Comparison of ENCODE assay signal across 10 mouse cellular contexts in the genomic region with DNA sequence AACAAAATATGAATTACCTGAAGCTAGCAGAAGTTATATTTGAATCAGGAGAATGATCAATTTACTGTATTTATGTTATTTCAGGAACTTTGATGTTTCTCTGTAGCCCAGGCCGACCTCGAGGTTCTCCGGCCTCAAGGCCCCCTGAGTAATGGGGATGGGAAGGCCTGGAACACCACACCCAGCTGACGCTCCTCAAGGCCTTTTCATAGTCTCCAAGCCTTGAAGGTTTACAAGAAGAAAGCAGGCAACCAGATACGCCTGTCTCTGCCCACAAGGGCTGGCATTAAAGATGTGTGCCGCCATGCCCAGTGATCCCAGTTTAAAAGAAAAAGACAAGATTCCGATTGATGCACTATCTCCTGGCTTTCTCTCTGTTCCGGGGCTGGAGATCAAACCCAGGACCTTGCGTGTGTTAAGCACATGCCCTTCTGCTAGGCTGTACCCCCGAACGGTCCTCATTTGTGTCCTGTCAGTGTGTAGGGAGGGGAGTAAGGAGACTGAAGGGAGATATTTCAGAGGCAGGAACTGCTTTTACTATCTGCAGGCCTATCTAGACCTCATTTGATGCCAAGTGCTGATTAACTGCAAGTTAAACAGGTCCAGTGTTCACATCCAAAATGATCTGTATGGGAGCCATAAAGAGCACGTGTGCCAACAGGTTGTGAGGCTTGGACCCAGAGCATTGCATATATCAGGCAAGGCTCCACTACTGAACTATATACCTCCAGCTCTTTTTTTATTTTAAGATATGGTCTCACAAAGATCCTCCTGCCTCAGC. TPM values are rescaled to one million over a fixed set of nuclear protein-coding genes. Genes with fewer than 3 reads are reported as not detected.
A peak's percentile ranks its signal among the peaks of the same experiment; 100 is the strongest.
DNase-seq lines count a peak whose midpoint lies in the region; ATAC-seq and TF ChIP-seq lines count a peak whose summit lies in the region.
"Had no signal": no experiment of that assay in that cellular context is flagged by ENCODE, and none has a peak within 500 bp of the region (broad histone marks: within the 10 kb centered on the region; RNA-seq: fewer than 3 reads in every experiment).

No protein-coding gene starts in this region.

- H3K27ac ChIP-seq in heart, embryonic 12.5 days (ENCODE audit: poor library complexity, severe bottlenecking): no peak overlapping the region
- H3K27ac ChIP-seq in ES-E14 (ENCODE audit: insufficient read depth, low read depth, low read length, poor library complexity, severe bottlenecking): 0 out of 2 replicates have a peak overlapping the region, but pooled peaks have one; percentile 1
- H3K27ac ChIP-seq in forebrain, embryonic 13.5 days: no peak overlapping the region
- 0 out of 2 replicates have a peak overlapping the region, but pooled peaks have one; percentile 33 for H3K27ac ChIP-seq in liver, embryonic 15.5 days (replicated peaks)

- no peaks in the 10 kb centered on the region for H3K9me3 ChIP-seq in heart, embryonic 12.5 days (replicated peaks)
- H3K9me3 ChIP-seq in ES-E14 (ENCODE audit: control insufficient read depth, insufficient read depth, low read depth, low read length): no peaks in the 10 kb centered on the region
- H3K9me3 ChIP-seq in forebrain, embryonic 13.5 days (replicated peaks): no peaks in the 10 kb centered on the region
- no peaks in the 10 kb centered on the region for H3K9me3 ChIP-seq in liver, embryonic 15.5 days (replicated peaks)

- DNase-seq in heart, postnatal 4 days: no peak
- DNase-seq in ES-E14 (ENCODE audit: low read depth, low spot score): no peak
- DNase-seq in thymus, postnatal 10 days (ENCODE audit: low spot score in 2 of 2): no peak
- DNase-seq in thymus, postnatal 0 days (ENCODE audit: low spot score): no peak
- DNase-seq: layer of hippocampus, postnatal 36 days had no signal

- no peaks in the 10 kb centered on the region for H3K27me3 ChIP-seq in heart, embryonic 12.5 days (replicated peaks)
- no peaks in the 10 kb centered on the region for H3K27me3 ChIP-seq in forebrain, embryonic 13.5 days
- no peaks in the 10 kb centered on the region for H3K27me3 ChIP-seq in liver, embryonic 15.5 days
- H3K27me3 ChIP-seq: CH12.LX had no signal

- peak overlapping the region; percentile 79; the same call in 1 of the 2 replicates for H3K4me2 ChIP-seq in heart, embryonic 12.5 days
- H3K4me2 ChIP-seq in forebrain, embryonic 13.5 days: peak overlapping the region; percentile 83
- peak overlapping the region; percentile 80 for H3K4me2 ChIP-seq in liver, embryonic 15.5 days

- no peak for ATAC-seq in heart, embryonic 12.5 days (ENCODE audit: insufficient number of reproducible peaks, low FRiP score)
- no peak for ATAC-seq in forebrain, embryonic 13.5 days
- no peak for ATAC-seq in liver, embryonic 15.5 days (ENCODE audit: insufficient read depth)
- no peak for ATAC-seq in CD4-positive, CD25-positive, alpha-beta regulatory T cell, adult 4 months

- in situ Hi-C loops in ES-E14 (cut with MboI; ENCODE audit: low sequenced_read_pairs in 2 of 2, unreplicated experiment in 2 of 2): no loop called here

- WGBS in heart, embryonic 12.5 days: 87% methylated on average over 12 of the region's 12 CpGs
- 89% methylated on average over 12 of the region's 12 CpGs for WGBS in forebrain, embryonic 13.5 days
- WGBS in liver, embryonic 15.5 days (ENCODE audit: insufficient replicate concordance): 83% methylated on average over 12 of the region's 12 CpGs

- no peak overlapping the region for H3K4me3 ChIP-seq in heart, embryonic 12.5 days
- H3K4me3 ChIP-seq in ES-E14 (ENCODE audit: insufficient read depth in 1 of 2, low read depth in 1 of 2, low read length in 2 of 2, poor library complexity in 1 of 2, severe bottlenecking in 1 of 2): peak overlapping the region; percentile 82 to 94; a peak in 2 of 4 replicates
- H3K4me3 ChIP-seq in forebrain, embryonic 13.5 days: 0 out of 2 replicates have a peak overlapping the region, but pooled peaks have one; percentile 67
- H3K4me3 ChIP-seq in liver, embryonic 15.5 days (replicated peaks): peak overlapping the region; percentile 71

- peaks cover 18% of the 10 kb centered on the region for H3K4me1 ChIP-seq in heart, embryonic 12.5 days (replicated peaks)
- peaks cover 2 to 9% of the 10 kb centered on the region in 2 experiments; a peak in 3 of 4 replicates for H3K4me1 ChIP-seq in ES-E14 (ENCODE audit: control insufficient read depth in 2 of 2, insufficient read depth in 2 of 2, low read length in 2 of 2, poor library complexity in 1 of 2)
- H3K4me1 ChIP-seq in forebrain, embryonic 13.5 days: peaks cover 40% of the 10 kb centered on the region
- peaks cover 54% of the 10 kb centered on the region for H3K4me1 ChIP-seq in liver, embryonic 15.5 days (replicated peaks)

- H3K9ac ChIP-seq in heart, embryonic 12.5 days: 0 out of 2 replicates have a peak overlapping the region, but pooled peaks have one; percentile 4
- peak overlapping the region; percentile 63; the same call in 1 of the 2 replicates for H3K9ac ChIP-seq in ES-E14 (ENCODE audit: insufficient read depth, low read depth, low read length, poor library complexity, severe bottlenecking)
- no peak overlapping the region; the same call in 1 of the 2 replicates for H3K9ac ChIP-seq in forebrain, embryonic 13.5 days
- peak overlapping the region; percentile 82; the same call in 1 of the 2 replicates for H3K9ac ChIP-seq in liver, embryonic 15.5 days

- H3K36me3 ChIP-seq in heart, embryonic 12.5 days: peaks cover 16% of the 10 kb centered on the region
- peaks cover 12% of the 10 kb centered on the region for H3K36me3 ChIP-seq in ES-E14 (ENCODE audit: control insufficient read depth, insufficient read depth, low read length, poor library complexity, severe bottlenecking)
- peaks cover 26% of the 10 kb centered on the region for H3K36me3 ChIP-seq in forebrain, embryonic 13.5 days (ENCODE audit: poor library complexity, severe bottlenecking)
- peaks cover 26% of the 10 kb centered on the region for H3K36me3 ChIP-seq in liver, embryonic 15.5 days (replicated peaks)

TF ChIP-seq in ES-E14, 5 proteins besides CTCF, POLR2A, EP300 and RAD21:
- TF ChIP-seq HCFC1 (IDR thresholded peaks at IDR 0.05; ENCODE audit: borderline replicate concordance, insufficient read depth, low read length): no peak
- no peak for TF ChIP-seq CHD2 (IDR thresholded peaks at IDR 0.05; ENCODE audit: low read depth, low read length)
- TF ChIP-seq ZNF384 (IDR thresholded peaks at IDR 0.05; ENCODE audit: low read depth, low read length): no peak
- TF ChIP-seq MAFK (IDR thresholded peaks at IDR 0.05; ENCODE audit: insufficient read depth, low read depth, low read length): no peak
- no peak for TF ChIP-seq ZC3H11A (IDR thresholded peaks at IDR 0.05; ENCODE audit: borderline replicate concordance, low read depth, low read length)

RNA-seq across cellular contexts. Expression of a gene that starts 2.8 kb away (rescaled TPM):
- polyA plus RNA-seq in heart, embryonic 12.5 days (2016; fragmentation: Nextera tagmentation; extraction: Ambion mirVana): 29.5 and 31.7 TPM in 2 replicates
- total RNA-seq in heart, postnatal 4 days (2021): 10 to 100 TPM; 33.2 to 36.3 TPM
- total RNA-seq in ES-E14 (2012; rRNA removed): 26.4 and 29.5 TPM in 2 replicates
- polyA plus RNA-seq in forebrain, embryonic 13.5 days (2015; fragmentation: Nextera tagmentation; extraction: Ambion mirVana): 28.4 and 32.7 TPM in 2 replicates
- 9.0 and 9.5 TPM in 2 replicates for polyA plus RNA-seq in liver, embryonic 15.5 days (2015; fragmentation: Nextera tagmentation; extraction: Ambion mirVana)
- 10 to 100 TPM in 1 of 2 experiments, 1 to 10 TPM in 1; 6.3 to 10.1 TPM for polyA plus RNA-seq in CD4-positive, CD25-positive, alpha-beta regulatory T cell, adult 4 months (2017; shearing (Covaris generic))
- polyA plus RNA-seq in thymus, postnatal 0 days (2015; fragmentation: Nextera tagmentation; extraction: Ambion mirVana): 9.0 and 10.1 TPM in 2 replicates

RNA-seq across cellular contexts. Expression of a gene that starts 3.5 kb away (rescaled TPM):
- 26.9 and 29.7 TPM in 2 replicates for polyA plus RNA-seq in heart, embryonic 12.5 days (2016; fragmentation: Nextera tagmentation; extraction: Ambion mirVana)
- total RNA-seq in heart, postnatal 4 days (2021): 10 to 100 TPM; 23.1 to 28.0 TPM
- total RNA-seq in ES-E14 (2012; rRNA removed): 48.8 and 54.5 TPM in 2 replicates
- polyA plus RNA-seq in forebrain, embryonic 13.5 days (2015; fragmentation: Nextera tagmentation; extraction: Ambion mirVana): 39.6 and 40.0 TPM in 2 replicates
- 18.8 and 20.9 TPM in 2 replicates for polyA plus RNA-seq in liver, embryonic 15.5 days (2015; fragmentation: Nextera tagmentation; extraction: Ambion mirVana)
- 10 to 100 TPM; 22.1 to 25.3 TPM for polyA plus RNA-seq in CD4-positive, CD25-positive, alpha-beta regulatory T cell, adult 4 months (2017; shearing (Covaris generic))
- polyA plus RNA-seq in thymus, postnatal 0 days (2015; fragmentation: Nextera tagmentation; extraction: Ambion mirVana): 20.1 and 22.8 TPM in 2 replicates

RNA-seq across cellular contexts. Expression of a gene that starts 22.3 kb away (rescaled TPM):
- polyA plus RNA-seq in heart, embryonic 12.5 days (2016; fragmentation: Nextera tagmentation; extraction: Ambion mirVana): 1.2 and 1.7 TPM in 2 replicates
- total RNA-seq in heart, postnatal 4 days (2021): under 1 TPM; 0.14 to 0.24 TPM
- 0.58 and 1.1 TPM in 2 replicates for total RNA-seq in ES-E14 (2012; rRNA removed)
- polyA plus RNA-seq in forebrain, embryonic 13.5 days (2015; fragmentation: Nextera tagmentation; extraction: Ambion mirVana): 0.52 and 1.1 TPM in 2 replicates
- 2.1 and 2.8 TPM in 2 replicates for polyA plus RNA-seq in liver, embryonic 15.5 days (2015; fragmentation: Nextera tagmentation; extraction: Ambion mirVana)
- 1 to 10 TPM in 1 of 2 experiments, under 1 TPM in 1; 0.42 to 1.1 TPM for polyA plus RNA-seq in CD4-positive, CD25-positive, alpha-beta regulatory T cell, adult 4 months (2017; shearing (Covaris generic))
- 0.50 and 0.73 TPM in 2 replicates for polyA plus RNA-seq in thymus, postnatal 0 days (2015; fragmentation: Nextera tagmentation; extraction: Ambion mirVana)

RNA-seq across cellular contexts. Expression of a gene that starts 29.9 kb away (rescaled TPM):
- 136 and 137 TPM in 2 replicates for polyA plus RNA-seq in heart, embryonic 12.5 days (2016; fragmentation: Nextera tagmentation; extraction: Ambion mirVana)
- total RNA-seq in heart, postnatal 4 days (2021): 10 to 100 TPM; 67.2 to 69.6 TPM
- 87.6 and 101 TPM in 2 replicates for total RNA-seq in ES-E14 (2012; rRNA removed)
- 98.4 and 103 TPM in 2 replicates for polyA plus RNA-seq in forebrain, embryonic 13.5 days (2015; fragmentation: Nextera tagmentation; extraction: Ambion mirVana)
- polyA plus RNA-seq in liver, embryonic 15.5 days (2015; fragmentation: Nextera tagmentation; extraction: Ambion mirVana): 110 and 114 TPM in 2 replicates
- polyA plus RNA-seq in CD4-positive, CD25-positive, alpha-beta regulatory T cell, adult 4 months (2017; shearing (Covaris generic)): 100 to 1,000 TPM; 168 to 244 TPM
- 120 and 126 TPM in 2 replicates for polyA plus RNA-seq in thymus, postnatal 0 days (2015; fragmentation: Nextera tagmentation; extraction: Ambion mirVana)

RNA-seq across cellular contexts. Expression of a gene that starts 33.7 kb away (rescaled TPM):
- not detected in 2 replicates for polyA plus RNA-seq in heart, embryonic 12.5 days (2016; fragmentation: Nextera tagmentation; extraction: Ambion mirVana)
- not detected for total RNA-seq in heart, postnatal 4 days (2021)
- 6.7 and 16.0 TPM in 2 replicates for total RNA-seq in ES-E14 (2012; rRNA removed)
- not detected in 2 replicates for polyA plus RNA-seq in forebrain, embryonic 13.5 days (2015; fragmentation: Nextera tagmentation; extraction: Ambion mirVana)
- polyA plus RNA-seq in liver, embryonic 15.5 days (2015; fragmentation: Nextera tagmentation; extraction: Ambion mirVana): not detected in 2 replicates
- not detected for polyA plus RNA-seq in CD4-positive, CD25-positive, alpha-beta regulatory T cell, adult 4 months (2017; shearing (Covaris generic))
- polyA plus RNA-seq in thymus, postnatal 0 days (2015; fragmentation: Nextera tagmentation; extraction: Ambion mirVana): 0.35 and 0.40 TPM in 2 replicates
- total RNA-seq: CH12.LX had no signal

Comparison
In these comparisons a context has a peak if more than half of its experiments do, and no peak if none do; other contexts are left out.
1. H3K27ac ChIP-seq: peak in ES-E14 (single experiment) and liver, embryonic 15.5 days (single experiment); none in heart, embryonic 12.5 days (single experiment) and forebrain, embryonic 13.5 days (single experiment).
2. Peak in every context shown above with its lines, with median percentiles within 50 percentile points of each other: H3K4me2 ChIP-seq.